Mouse (Mus musculus): ENCODE measurements around the gene Ndrg3. TPM values are rescaled to one million over a fixed set of nuclear protein-coding genes. Genes with fewer than 3 reads are reported as not detected.
A peak's percentile ranks its signal among the peaks of the same experiment; 100 is the strongest.
"Not testable (repeated sequence)": the region's sequence is repeated elsewhere in the genome, so short reads cannot be mapped to it uniquely, and the experiment has no call there.

The Ndrg3 gene
- total RNA-seq, 2 experiments from 2014 or later: 23.0 to 27.2 TPM

DNA sequence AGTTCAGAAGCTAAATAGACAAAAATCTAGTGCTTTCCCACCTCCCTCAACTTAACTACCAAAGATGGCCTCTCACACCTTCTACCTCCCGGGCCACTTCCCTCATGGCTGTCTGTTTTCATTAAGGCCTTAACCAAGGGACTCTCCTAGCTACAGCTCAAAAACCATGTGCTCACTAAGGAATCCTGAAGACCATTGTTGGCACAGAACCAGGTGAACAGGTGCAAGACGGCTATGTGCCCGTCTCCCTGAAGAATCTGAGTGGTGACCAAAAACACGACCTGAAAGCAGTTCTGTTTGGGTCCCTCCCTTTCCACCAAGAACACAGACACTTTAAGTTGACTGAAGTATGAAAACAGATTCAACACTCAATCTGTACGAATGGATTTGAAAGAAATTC, 6.4 kb upstream of the Ndrg3 start:
- DNase-seq: no peak

DNA sequence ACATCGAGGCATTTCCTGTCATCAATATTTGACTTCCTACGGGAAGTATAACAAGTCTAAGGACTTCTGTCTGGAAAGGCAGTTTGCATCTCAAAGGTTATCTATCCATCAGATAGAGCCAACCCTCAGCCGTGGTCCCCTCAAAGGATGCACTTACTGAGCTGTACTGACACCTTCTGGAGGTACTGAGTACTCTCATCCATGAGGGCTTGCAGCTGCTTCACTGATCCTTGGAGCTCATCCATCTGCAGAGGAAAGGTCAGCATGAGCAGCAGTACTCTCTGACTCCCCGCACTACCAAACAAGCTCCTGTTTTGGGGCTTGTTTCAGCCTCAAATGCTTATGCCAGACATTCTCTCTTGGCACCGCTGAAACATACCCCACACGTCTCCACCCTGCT, 4.7 kb upstream of the Ndrg3 start:
- DNase-seq: peak; percentile 41

DNA sequence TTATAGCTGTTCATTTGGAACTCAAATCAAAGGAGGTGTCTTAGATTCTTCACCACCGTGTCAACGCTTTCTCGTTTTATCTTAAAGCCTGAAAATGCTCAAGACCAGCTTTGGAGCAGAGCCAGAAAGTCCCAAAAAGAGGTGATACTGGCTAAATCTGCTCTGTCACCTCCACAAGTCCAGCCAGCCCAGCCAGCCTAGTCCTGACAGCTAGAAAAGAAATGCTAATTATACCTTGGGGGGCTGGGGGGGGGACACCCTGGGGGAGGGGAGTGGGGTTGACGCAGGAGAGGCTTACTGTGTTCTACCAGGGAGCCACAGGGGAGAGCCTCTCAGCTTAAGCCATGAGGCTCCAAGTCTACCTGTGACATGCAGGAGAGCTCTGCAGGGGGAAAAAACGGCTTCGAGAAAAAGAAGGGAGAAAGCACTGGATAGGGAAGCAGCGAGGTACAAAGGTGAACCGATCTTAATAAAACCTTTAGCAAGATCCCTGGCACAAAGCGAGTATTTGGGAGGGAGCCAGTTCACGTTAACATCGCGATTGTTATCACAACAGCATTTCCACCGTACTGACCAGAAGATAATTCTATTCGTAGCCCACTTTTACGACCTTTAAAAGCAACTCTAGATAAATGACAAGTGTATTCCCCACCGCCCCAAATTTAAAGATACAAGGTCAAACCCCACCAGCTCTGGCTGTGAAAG, 977 bp downstream of the Ndrg3 start:
- DNase-seq: peak; percentile 12

DNA sequence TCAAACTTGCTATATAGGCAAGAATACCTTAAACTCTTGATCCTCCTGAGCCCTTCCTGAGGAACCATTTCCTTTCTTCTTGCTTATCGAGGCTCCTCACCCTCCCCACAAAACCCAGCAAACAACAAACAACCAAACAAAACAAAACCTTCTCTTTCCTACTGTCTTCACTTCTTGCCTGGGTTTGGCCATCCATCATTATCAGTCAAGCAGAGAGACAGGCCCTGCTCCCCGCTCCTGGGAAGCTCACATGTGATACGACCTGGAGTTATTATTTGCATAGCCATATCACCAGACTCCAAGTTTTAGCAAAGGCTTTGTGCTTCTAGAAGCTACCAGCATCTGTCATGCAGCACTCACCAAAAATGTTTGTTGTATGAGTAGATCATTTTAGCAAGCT, 4.5 kb downstream of the Ndrg3 start:
- DNase-seq: no peak

DNA sequence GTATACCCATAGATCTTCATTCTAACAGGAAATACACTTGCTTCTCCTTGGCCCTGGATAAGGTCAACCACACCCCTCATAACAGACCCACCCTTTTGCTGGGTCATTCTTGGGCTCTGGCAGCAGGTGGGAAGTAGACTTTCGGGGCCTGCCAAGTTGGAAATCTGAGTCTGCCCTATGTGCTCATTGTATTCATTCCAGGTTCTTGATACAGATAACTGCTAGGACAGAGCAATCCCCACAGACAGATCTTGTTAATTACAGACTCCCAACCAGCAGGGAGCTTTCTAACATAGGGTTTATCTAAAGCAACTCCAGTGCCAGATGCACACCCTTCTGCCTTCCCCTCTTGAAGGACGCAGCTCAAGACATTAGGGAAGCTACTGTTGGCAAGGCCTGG, 9.0 kb downstream of the Ndrg3 start:
- no peak for DNase-seq

DNA sequence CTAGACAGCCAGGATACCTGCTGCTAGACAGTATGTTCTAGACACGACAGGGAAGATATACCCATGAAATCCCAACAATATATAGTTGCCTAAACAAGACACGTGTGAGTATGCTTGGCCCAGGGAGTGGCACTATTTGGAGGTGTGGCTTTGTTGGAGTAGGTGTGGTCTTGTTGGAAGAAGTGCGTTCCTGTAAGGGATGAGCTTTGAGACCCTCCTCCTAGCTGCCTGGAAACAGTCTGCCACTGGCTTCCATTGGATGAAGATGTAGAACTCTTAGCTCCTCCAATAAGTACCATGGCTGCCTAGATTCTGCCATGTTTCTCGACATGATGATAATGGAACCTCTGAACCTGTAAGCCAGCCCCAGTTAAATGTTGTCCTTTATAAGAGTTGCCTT, 10.6 kb downstream of the Ndrg3 start:
- DNase-seq: no peak

DNA sequence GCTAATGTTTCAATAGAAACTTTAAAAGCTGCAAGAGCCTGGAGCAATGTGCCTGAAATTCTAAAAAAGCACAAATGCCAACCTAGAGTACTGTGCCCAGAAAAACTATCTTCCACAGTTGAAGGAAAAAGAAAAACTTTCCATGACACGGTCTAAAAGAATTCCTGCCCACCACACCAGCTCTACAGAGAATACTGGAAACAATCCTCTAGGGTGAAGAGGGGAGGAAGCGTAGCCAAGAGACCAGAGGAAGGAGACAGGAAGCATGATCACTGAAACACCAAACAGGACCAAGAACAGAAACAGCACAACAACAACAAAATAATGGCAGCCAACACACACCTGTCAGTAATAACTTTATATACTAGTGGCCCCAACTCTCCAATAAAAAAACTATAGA, 11.8 kb downstream of the Ndrg3 start:
- no peak for DNase-seq

DNA sequence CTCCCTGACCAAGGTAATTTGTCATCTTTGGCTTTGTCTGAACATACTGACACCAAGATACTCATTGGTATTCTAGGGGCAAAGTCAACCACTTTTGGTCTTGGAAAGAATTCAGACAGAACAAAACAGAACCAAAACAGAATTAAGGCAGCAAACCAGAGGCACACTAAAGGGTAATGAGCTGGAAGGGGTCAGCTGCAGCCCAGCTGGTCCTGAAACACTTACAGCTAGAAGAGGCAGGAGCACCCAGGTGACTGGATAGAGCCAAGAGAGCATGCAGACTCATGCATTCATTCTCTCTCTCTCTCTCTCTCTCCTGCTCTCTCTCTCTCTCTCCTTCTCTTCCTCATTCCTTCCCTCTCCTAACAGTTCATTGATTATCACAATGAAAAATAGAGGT, 15.1 kb downstream of the Ndrg3 start:
- no peak for DNase-seq

DNA sequence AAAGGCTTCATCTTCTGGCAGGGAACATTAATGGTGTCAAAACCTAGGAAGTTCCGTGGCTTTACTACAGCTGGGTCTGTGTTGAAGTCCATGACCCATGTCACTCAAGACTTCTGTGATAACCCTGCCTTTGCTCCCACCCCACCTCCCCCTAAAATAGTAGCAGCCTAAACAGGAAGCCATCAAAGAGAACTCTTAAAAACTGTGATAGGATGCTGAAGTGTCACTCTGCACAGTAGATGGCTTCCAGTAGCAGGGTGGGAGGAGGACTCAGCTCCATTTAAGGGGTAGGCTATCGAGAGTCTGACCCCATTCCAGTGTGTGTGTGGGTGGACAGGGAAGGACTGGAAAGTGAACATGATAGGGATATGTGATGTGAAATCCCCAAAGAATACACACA, 16.9 kb downstream of the Ndrg3 start:
- DNase-seq: no peak

DNA sequence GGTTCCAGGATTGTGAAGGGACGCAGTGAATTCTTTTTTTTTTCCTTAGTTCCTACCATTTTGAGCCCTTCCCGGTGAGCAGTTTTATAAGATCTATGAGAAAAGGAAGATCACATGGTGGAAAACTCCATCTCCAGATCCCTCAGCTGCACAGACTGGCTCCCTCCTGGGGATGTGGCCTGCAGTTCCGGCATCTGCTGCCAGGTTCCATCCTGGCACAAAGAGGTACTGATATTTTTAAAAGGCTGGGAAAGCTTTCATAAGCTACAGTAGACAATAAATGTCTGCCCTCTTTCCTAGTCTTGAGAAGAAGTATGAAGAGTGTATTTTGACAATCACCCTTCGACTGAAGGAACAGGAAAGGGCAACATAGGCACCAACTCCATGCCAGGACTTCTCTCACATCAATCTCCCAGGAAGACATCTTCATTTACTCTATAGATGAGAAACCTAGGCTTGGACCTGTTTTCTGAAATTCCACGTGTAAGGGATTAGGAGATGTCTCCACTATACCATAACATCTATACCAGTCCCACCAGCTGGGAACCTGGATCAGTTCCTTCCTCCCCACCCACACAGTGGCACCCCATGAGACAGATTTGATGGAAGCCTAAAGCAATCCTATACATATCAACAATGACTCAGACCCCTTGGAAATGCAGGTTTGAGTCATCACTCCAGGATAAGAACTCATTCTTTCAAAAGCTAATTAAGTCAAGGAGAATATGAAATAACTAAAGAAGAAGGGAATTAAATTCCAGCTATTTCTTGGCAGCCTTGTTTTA, 18.3 kb downstream of the Ndrg3 start:
- DNase-seq: no peak

DNA sequence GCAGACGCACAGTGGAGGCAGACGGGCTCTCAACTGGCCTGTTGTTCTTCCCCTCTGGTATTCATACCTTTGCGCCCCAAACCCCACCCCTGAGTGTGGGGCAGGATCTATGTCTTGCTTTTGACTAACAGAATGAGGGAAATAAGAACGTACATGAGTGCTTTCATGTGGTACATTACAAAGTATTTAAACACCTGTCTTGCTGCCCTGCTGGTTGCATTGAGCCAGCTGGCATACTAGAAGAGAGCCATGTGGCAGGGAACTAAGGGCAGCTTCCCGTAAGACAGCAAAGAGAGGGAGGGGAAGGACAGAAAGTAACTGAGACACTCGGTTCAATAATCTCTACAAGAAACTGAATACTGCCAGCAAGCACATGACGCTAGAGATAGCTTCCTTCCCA, 21.6 kb downstream of the Ndrg3 start:
- DNase-seq: no peak

DNA sequence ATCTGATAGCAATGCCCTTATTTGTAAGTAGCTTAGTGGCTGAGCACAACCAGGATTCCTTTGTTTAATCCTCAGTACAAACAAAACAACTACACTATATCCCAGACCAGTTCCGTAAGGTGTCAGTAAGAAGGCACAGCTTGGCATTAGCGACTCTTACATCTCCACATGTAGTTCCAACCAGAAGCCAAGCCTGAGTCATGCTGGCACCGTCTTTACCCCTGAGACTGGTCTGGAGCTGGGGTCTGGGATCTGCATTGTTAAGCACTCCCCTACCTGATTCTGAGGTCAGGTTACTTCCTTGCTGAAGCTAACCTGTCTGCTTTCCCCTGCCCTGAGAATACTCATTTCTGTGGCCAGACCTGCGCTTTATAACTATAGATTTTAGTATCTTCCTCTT, 23.4 kb downstream of the Ndrg3 start:
- DNase-seq: no peak

DNA sequence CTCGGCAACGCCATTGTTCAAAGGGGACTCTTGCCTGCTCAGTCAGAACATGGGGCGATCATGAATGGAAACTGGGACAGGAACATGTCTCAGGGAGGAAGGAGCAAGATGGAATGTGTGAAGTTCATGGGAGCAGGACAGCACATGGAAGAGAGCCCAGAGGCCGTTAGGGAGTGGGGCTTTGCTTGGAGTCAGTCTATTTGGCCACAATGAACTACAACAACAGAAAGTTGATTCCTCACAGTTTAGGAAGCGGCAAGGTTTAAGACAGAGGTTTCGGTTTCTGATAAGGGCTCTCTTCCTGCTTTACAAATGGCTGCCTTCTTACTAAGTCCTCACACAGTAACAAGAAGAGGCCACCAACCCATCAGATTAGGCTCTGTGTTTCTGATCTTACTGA, 24.5 kb downstream of the Ndrg3 start:
- DNase-seq: peak; percentile 20

DNA sequence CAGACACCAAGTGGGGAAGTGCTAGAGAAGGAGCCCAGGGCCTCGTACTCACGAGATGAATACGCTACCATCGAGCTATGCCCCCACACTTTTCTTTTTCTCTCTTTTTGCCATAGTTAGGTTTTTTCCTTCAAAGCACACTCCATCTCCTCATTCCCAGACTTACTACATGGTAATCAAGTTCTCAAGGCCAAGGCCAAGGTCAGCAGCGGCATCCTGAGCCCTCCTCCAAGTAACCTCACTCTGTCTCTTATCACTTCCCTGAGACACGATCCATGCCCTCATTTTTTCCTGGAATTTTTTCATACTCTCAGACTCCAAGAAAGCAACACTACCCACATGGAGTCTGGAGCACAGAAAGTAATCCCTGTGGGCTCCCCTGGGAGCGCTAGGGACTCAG, 28.0 kb downstream of the Ndrg3 start:
- DNase-seq: no peak

DNA sequence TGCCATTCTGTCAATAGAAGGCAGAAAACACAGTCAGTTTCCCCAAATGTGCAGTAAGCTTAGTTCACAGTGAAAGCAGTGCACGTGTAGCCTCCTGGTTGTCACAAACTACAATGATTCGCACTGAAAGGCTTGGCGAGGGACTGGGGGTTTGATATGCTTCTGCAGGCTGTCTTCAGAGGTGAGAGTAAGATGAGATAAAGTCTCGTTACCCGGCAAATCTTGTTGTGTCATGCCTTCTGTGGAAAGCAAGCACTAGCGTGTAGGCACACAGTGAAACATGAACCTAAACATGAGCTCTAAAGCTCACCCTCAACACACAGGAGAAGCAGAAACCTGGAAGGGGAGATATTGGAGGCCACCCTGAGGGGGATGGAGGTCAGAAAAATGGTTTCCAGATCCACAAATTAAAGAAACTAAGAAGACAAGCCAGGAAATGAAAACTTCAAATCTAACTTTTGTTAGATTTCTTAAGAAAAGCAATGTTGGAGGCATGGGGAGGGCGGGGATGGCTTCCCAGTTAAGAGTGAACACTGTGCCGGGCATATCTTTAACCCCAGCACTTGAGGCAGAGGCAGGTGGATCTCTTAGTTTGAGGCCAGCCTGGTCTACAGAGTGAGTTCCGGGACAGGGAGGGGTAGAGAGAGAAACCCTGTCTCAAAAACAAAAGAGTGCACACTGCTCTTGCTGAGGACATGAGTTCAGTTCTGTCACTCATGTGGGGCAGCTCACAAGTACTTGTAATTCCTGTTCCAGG, 33.2 kb downstream of the Ndrg3 start:
- no peak for DNase-seq

DNA sequence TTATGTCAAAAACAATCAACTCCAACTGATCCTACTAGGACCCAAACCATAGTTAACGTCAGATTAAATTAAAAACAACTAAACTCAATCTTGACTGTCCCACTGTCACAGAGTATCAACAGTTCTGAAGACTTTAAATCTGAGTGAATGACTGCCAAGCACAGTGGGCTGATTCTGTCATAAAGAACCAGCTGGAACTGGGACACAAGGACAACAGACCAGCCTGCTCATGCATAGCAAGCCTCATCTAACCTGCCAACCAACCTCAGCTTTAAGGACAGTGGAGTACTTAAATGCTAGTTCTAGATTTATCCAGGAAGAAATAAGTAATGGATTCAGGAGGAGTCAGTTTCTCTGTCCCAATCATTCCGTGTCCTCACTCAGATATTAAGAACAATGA, 34.8 kb downstream of the Ndrg3 start:
- DNase-seq: no peak

DNA sequence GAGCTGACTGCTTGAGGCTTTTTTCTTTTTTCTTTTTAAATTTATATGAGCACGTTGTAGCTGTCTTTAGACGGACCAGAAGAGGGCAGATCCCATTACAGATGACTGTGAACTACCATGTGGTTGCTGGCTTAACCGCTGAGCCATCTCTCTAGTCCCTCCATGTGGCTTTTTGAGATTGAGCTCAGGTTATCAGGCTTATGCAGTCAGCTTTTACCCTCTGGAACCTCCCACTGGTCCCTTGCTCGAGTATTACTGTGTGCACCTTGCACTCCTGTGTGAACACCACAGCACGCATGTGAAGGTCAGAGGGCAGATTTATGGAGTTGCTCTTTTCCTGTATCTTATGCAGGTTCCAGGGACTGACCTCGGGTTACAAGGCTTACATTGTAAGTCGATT, 35.5 kb downstream of the Ndrg3 start:
- no peak for DNase-seq

DNA sequence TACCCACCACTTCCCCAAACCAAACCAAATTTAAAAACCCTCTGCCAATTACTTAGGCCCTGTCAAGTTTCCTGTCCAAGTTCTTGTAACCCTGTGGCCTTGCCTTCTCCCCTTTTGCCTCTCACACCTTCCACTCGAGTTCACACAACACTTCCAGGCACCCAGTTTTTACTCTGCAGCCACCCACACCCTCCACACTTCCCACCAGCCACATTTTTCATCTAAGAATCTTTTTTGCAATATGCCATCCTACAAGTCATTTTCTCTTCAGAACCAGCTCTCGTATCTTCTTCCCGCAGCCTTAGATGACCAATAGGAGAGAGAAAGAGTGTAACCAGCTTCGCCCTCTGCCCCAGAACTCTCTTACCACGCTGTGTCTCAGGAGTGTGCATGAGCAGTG, 37.4 kb downstream of the Ndrg3 start:
- DNase-seq: no peak

DNA sequence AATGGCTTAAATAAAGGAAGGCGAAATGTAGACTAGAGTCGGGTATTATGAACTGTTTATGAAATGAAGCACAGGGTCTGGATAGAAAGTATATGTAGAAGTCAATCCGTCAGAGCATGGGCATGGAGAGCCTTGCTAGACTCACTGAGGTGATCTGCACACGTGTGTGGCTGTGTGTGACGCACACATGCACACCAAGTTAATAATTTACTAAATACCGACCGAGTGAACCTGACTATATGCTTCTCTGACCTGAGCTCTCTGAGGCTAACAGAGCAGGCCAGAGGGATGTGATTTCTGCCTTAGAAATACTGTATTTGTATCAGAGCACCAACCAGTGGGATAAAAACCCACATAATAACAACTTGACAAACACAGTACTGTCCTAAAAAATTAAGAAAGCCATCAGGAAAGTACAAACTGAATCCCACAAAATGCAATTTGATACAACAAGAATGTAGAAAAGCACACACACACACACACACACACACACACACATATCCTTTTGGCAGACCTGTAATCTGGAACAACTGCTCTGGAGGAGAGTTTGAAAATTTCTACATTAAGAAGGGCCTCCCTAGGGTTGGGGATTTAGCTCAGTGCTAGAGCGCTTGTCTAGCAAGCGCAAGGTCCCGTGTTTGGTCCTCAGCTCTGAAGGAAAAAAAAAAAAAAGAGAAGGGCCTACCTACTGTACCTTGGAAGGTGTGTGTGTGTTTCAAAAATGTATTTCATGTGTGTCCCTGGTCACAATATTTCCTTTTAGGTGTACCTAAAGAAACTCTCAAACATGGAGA, 40.4 kb downstream of the Ndrg3 start:
- no peak for DNase-seq

DNA sequence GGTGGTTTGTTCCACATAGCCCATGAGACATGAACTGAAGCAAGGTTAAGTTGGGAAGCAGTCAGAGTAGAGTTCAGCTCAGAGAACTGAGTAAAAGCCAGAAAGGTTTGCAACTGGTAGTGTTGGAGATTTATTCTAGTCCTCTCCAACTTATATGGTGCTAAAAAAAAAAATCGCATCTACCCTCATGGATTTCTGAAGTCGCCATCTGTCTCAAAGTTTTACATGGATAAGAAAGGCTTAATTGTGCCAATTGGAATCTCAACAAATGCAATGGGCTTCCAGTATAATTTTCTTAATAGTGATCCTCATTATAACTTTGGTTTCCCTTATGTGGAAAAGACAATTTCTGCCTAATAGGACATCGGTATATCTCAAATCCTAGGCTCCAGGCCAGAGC, 41.0 kb downstream of the Ndrg3 start:
- no peak for DNase-seq

DNA sequence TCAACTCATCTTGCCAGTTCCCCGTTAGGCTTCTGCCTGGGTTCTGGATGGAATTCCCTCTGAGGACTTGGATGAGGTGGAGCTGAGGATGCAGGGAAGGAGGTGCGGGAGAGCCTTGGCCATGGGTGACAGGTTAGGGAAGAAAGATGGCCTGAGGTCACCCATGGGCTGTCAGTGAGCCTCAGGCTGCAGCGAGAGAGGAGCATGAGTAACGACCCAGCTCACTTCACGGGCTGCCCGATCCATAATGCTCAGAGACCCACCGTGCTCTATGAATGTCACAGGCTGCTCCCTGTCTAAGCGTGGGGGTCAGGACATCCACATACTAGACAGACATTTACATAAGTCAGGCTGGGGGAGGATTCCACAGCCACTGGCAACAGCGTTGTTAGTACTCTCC, 50.3 kb downstream of the Ndrg3 start:
- not testable (repeated sequence) for DNase-seq

DNA sequence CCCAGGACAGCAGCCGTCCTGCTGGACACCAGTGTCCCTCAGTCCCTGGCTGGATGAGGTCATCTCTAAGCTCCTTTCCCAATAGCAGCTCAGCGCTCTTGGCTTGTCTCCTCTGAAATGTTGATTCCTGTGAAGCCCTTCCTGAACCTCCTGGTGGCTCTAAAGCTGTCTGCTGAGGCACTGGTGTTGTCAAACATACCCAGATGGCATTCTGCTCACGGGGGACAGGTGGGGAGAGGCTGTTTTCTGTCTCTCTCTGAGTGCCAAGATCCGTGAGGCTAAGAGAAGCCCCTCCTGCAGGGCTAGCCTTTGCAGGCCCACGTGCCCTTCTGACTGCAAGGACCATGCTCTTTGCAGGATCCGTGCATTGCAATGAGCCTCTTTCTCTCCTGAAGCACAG, 51.9 kb downstream of the Ndrg3 start:
- DNase-seq: not testable (repeated sequence)

DNA sequence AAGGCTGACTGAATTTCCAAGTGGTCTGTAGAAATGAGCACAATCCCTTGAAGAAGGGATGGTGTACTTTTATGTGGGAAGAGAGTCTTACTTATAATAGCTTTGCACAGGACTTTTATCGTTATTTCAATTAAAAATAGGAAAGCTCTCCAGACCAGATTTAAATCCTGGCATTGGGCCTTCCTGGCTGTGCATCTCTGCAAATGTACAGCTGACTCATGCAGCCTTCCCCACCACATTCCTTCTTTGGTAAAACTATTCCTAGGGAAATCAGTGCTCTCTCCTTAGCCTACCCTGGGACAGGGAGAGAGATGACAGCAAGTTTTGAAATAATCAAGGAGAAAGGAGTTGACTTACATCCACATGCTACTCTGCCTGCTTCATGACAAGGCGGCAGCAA, 54.1 kb downstream of the Ndrg3 start:
- DNase-seq: no peak

All from heart, postnatal 4 days (tissue).